Mouse (Mus musculus) bone marrow, adult 2 months (tissue): Measurements from ENCODE around the gene Ccdc144b.

ENCODE experiments used
- CTCF ChIP-seq: fragments of 200-500 bp; IDR thresholded peaks from 2 replicates; pipeline ENCODE4 v1.5.1; 2011; ENCODE audit warnings: low read length, control low read depth; ENCODE audit not compliant: control insufficient read depth, insufficient read depth
- POLR2A ChIP-seq: fragments of 200-500 bp; IDR thresholded peaks from 2 replicates; pipeline ENCODE4 v1.6.1; 2011; ENCODE audit warnings: low read depth, mild to moderate bottlenecking, control low read depth, low read length, borderline replicate concordance; ENCODE audit not compliant: control insufficient read depth

- TF ChIP-seq CTCF (no peak), POLR2A (no peak)
Observed at GRCm38 (mm10) chr3:36070436-36070835, 17.1 kb upstream of the Ccdc144b start.
